Mouse (Mus musculus) erythroblast, embryonic 14.5 days (primary cell): ENCODE data around the gene Hist2h3c2.

Experiments used
- GATA1 ChIP-seq: IDR thresholded peaks from 2 replicates; pipeline ENCODE4 v1.6.1; 2012; ENCODE audit warnings: low read length, inconsistent platforms, mixed read lengths
- TAL1 ChIP-seq: IDR thresholded peaks from 3 replicates; pipeline ENCODE4 v1.6.1; 2012; ENCODE audit warnings: low read length, inconsistent platforms, mixed read lengths

DNA sequence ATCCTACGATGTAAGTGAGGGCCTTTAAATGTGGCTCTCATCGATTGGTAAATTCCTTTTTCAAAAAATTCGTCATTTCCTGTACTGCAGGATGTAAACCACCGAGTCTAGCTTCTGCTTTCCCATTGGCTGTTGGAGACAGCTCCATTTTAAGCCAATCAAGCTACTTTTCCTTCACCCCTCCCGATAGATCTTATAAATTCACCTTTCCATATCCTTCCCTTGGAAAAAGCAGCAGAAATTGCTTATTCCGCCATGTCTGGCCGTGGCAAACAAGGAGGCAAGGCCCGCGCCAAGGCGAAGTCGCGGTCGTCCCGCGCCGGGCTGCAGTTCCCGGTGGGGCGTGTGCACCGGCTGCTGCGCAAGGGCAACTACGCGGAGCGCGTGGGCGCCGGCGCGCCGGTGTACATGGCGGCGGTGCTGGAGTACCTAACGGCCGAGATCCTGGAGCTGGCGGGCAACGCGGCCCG lies 19.2 kb downstream of the Hist2h3c2 start, which contains the start of the genes Bola1 and Hist2h2ab:
- TF ChIP-seq TAL1 (no peak), GATA1 (no peak)
